Mouse (Mus musculus) megakaryocyte, embryonic 14.5 days (primary cell): Measurements from ENCODE around the gene Pym1.

Source experiments
- FLI1 ChIP-seq: IDR thresholded peaks from 2 replicates; pipeline ENCODE4 v1.6.1; 2012; ENCODE audit warnings: low read length, inconsistent platforms, mixed read lengths
- GATA1 ChIP-seq: IDR thresholded peaks from 3 replicates; pipeline ENCODE4 v1.6.1; 2012; ENCODE audit warnings: mixed read lengths, low read length, inconsistent platforms, borderline replicate concordance

DNA sequence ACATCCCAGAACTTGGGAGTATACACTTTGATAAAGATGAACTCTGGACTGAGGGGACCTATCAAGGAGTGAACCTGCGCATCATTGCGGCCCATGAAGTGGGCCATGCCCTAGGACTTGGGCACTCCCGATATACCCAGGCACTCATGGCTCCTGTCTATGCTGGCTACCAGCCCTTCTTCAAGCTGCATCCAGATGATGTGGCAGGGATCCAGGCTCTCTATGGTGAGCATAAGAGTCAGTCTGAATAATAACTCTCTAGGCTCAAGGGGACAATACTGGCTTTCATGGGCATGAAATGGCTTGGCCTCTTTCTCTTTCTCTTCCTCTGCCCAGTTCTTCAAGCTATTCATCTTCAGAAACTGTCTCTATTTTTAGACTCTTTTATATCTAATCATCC is 47.9 kb downstream of the Pym1 start:
- TF ChIP-seq GATA1 (no peak), FLI1 (no peak)
